24 mouse cellular contexts compared by ENCODE assay signal in genomic region chr5:30717506-30717905, GRCm38 (mm10). TPM values are rescaled to one million over a fixed set of nuclear protein-coding genes. Genes with fewer than 3 reads are reported as not detected.
DNase-seq lines count a peak whose midpoint lies in the region; ATAC-seq and TF ChIP-seq lines count a peak whose summit lies in the region.
"Had no signal": no experiment of that assay in that cellular context is flagged by ENCODE, and none has a peak within 500 bp of the region (broad histone marks: within the 10 kb centered on the region; RNA-seq: fewer than 3 reads in every experiment).

No protein-coding gene starts in this region.

- intact Hi-C loops in heart, postnatal 25 days (cut with DNase I) = no loop called here

- H3K4me1 ChIP-seq in midbrain, embryonic 12.5 days = peaks cover 43% of the 10 kb centered on the region
- peaks cover 43% of the 10 kb centered on the region for H3K4me1 ChIP-seq in midbrain, embryonic 14.5 days (ENCODE audit: control insufficient read depth, insufficient read depth, low read length)
- H3K4me1 ChIP-seq in hindbrain, embryonic 13.5 days (replicated peaks) = peaks cover 58% of the 10 kb centered on the region
- 0 out of 2 replicates have a peak, but pooled peaks cover 5% of the 10 kb centered on the region for H3K4me1 ChIP-seq in intestine, postnatal 0 days (replicated peaks; ENCODE audit: control insufficient read depth, insufficient read depth, low read length)
- peaks cover 13% of the 10 kb centered on the region for H3K4me1 ChIP-seq in kidney, embryonic 15.5 days

- H3K27ac ChIP-seq in midbrain, embryonic 12.5 days (replicated peaks) = peak overlapping the region; percentile 78
- no peak overlapping the region for H3K27ac ChIP-seq in midbrain, embryonic 14.5 days (replicated peaks; ENCODE audit: low read depth, low read length)
- no peak overlapping the region for H3K27ac ChIP-seq in hindbrain, embryonic 13.5 days
- no peak overlapping the region for H3K27ac ChIP-seq in intestine, postnatal 0 days (ENCODE audit: low read depth, low read length)
- H3K27ac ChIP-seq in kidney, embryonic 15.5 days = no peak overlapping the region
- H3K27ac ChIP-seq: embryonic facial prominence, embryonic 15.5 days; kidney, postnatal 0 days; left cerebral cortex, adult 2 months; limb, embryonic 15.5 days; liver, embryonic 14.5 days had no signal

- no peak for ATAC-seq in midbrain, embryonic 12.5 days (ENCODE audit: low FRiP score, low read depth)
- no peak for ATAC-seq in midbrain, embryonic 14.5 days (ENCODE audit: low FRiP score, low TSS enrichment)
- no peak for ATAC-seq in hindbrain, embryonic 13.5 days (ENCODE audit: low FRiP score)
- no peak for ATAC-seq in intestine, postnatal 0 days
- ATAC-seq in kidney, embryonic 15.5 days (replicated peaks; ENCODE audit: low FRiP score) = no peak

- WGBS in midbrain, embryonic 12.5 days = 90% methylated on average over 4 of the region's 4 CpGs
- 92% methylated on average over 4 of the region's 4 CpGs for WGBS in midbrain, embryonic 14.5 days
- 83% methylated on average over 4 of the region's 4 CpGs for WGBS in hindbrain, embryonic 13.5 days
- WGBS in intestine, postnatal 0 days = 82% methylated on average over 4 of the region's 4 CpGs
- 88% methylated on average over 4 of the region's 4 CpGs for WGBS in kidney, embryonic 15.5 days

- no peak overlapping the region for H3K9ac ChIP-seq in midbrain, embryonic 12.5 days (replicated peaks)
- H3K9ac ChIP-seq in midbrain, embryonic 14.5 days (replicated peaks; ENCODE audit: low read length) = no peak overlapping the region
- H3K9ac ChIP-seq in hindbrain, embryonic 13.5 days = no peak overlapping the region
- no peak overlapping the region for H3K9ac ChIP-seq in intestine, postnatal 0 days (ENCODE audit: low read depth, low read length)
- H3K9ac ChIP-seq in kidney, embryonic 15.5 days = no peak overlapping the region
- H3K9ac ChIP-seq: embryonic facial prominence, embryonic 15.5 days; limb, embryonic 15.5 days; liver, embryonic 14.5 days; lung, embryonic 14.5 days had no signal

- DNase-seq in heart, adult 11 months = peak; percentile 67
- DNase-seq in heart, postnatal 25 days (ENCODE audit: low spot score) = no peak
- no peak for DNase-seq in midbrain, embryonic 14.5 days
- DNase-seq: adrenal gland, postnatal 25 days; cerebellum, adult 8-10 months; gastrocnemius, postnatal 10 days; kidney, adult 18-20 months; layer of hippocampus, adult 9-11 months; right cerebral cortex, postnatal 14 days; spleen, adult 18-20 months had no signal

- no peak for TF ChIP-seq CTCF in intestine, postnatal 0 days (IDR thresholded peaks at IDR 0.05; ENCODE audit: low read depth)

- no peaks in the 10 kb centered on the region for H3K9me3 ChIP-seq in midbrain, embryonic 12.5 days
- H3K9me3 ChIP-seq in midbrain, embryonic 14.5 days (ENCODE audit: control insufficient read depth, low read length) = no peaks in the 10 kb centered on the region
- no peaks in the 10 kb centered on the region for H3K9me3 ChIP-seq in hindbrain, embryonic 13.5 days
- no peaks in the 10 kb centered on the region for H3K9me3 ChIP-seq in intestine, postnatal 0 days (ENCODE audit: control insufficient read depth)
- no peaks in the 10 kb centered on the region for H3K9me3 ChIP-seq in kidney, embryonic 15.5 days (replicated peaks)
- H3K9me3 ChIP-seq: embryonic facial prominence, embryonic 15.5 days; limb, embryonic 15.5 days had no signal

- H3K4me2 ChIP-seq in midbrain, embryonic 12.5 days (replicated peaks) = peak overlapping the region; percentile 40
- no peak overlapping the region; the same call in 1 of the 2 replicates for H3K4me2 ChIP-seq in midbrain, embryonic 14.5 days (ENCODE audit: low read length)
- H3K4me2 ChIP-seq in hindbrain, embryonic 13.5 days = 0 out of 2 replicates have a peak overlapping the region, but pooled peaks have one; percentile 40
- H3K4me2 ChIP-seq in intestine, postnatal 0 days (replicated peaks; ENCODE audit: low read depth) = no peak overlapping the region
- no peak overlapping the region for H3K4me2 ChIP-seq in kidney, embryonic 15.5 days
- H3K4me2 ChIP-seq: embryonic facial prominence, embryonic 15.5 days; heart, embryonic 11.5 days; limb, embryonic 15.5 days; lung, embryonic 14.5 days had no signal

- H3K36me3 ChIP-seq in midbrain, embryonic 12.5 days = peaks cover 33% of the 10 kb centered on the region
- peaks cover 24% of the 10 kb centered on the region for H3K36me3 ChIP-seq in midbrain, embryonic 14.5 days (ENCODE audit: control insufficient read depth, insufficient read depth, low read length)
- peaks cover 20% of the 10 kb centered on the region for H3K36me3 ChIP-seq in hindbrain, embryonic 13.5 days
- H3K36me3 ChIP-seq in intestine, postnatal 0 days (ENCODE audit: control insufficient read depth, insufficient read depth) = no peaks in the 10 kb centered on the region
- no peaks in the 10 kb centered on the region for H3K36me3 ChIP-seq in kidney, embryonic 15.5 days
- H3K36me3 ChIP-seq: embryonic facial prominence, embryonic 15.5 days; limb, embryonic 15.5 days had no signal

- H3K27me3 ChIP-seq in midbrain, embryonic 12.5 days = no peaks in the 10 kb centered on the region
- H3K27me3 ChIP-seq in midbrain, embryonic 14.5 days (ENCODE audit: control insufficient read depth, insufficient read depth, low read length) = no peaks in the 10 kb centered on the region
- no peaks in the 10 kb centered on the region for H3K27me3 ChIP-seq in hindbrain, embryonic 13.5 days
- peaks cover 29% of the 10 kb centered on the region for H3K27me3 ChIP-seq in intestine, postnatal 0 days (replicated peaks; ENCODE audit: control insufficient read depth, insufficient read depth, low read length)
- H3K27me3 ChIP-seq in kidney, embryonic 15.5 days = peaks cover 38% of the 10 kb centered on the region

- H3K4me3 ChIP-seq in midbrain, embryonic 12.5 days = no peak overlapping the region
- no peak overlapping the region for H3K4me3 ChIP-seq in midbrain, embryonic 14.5 days (replicated peaks; ENCODE audit: low read depth, low read length)
- H3K4me3 ChIP-seq in hindbrain, embryonic 13.5 days = no peak overlapping the region
- no peak overlapping the region for H3K4me3 ChIP-seq in intestine, postnatal 0 days (ENCODE audit: low read depth, low read length)
- no peak overlapping the region for H3K4me3 ChIP-seq in kidney, embryonic 15.5 days (replicated peaks)
- H3K4me3 ChIP-seq: embryonic facial prominence, embryonic 15.5 days; left cerebral cortex, adult 2 months; limb, embryonic 15.5 days; myocyte had no signal

RNA-seq across cellular contexts. Expression of gene Dpysl5, which starts 6.1 kb away (rescaled TPM):
- total RNA-seq in heart, postnatal 25 days (2021) = under 1 TPM; 0.29 to 0.45 TPM
- 136 and 153 TPM in 2 replicates for polyA plus RNA-seq in midbrain, embryonic 12.5 days (2016; fragmentation: Nextera tagmentation; extraction: Ambion mirVana)
- 219 and 240 TPM in 2 replicates for polyA plus RNA-seq in midbrain, embryonic 14.5 days (2014; fragmentation: Nextera tagmentation; extraction: Ambion mirVana)
- 180 and 199 TPM in 2 replicates for polyA plus RNA-seq in hindbrain, embryonic 13.5 days (2015; fragmentation: Nextera tagmentation; extraction: Ambion mirVana)
- 2.7 and 3.0 TPM in 2 replicates for polyA plus RNA-seq in intestine, postnatal 0 days (2015; fragmentation: Nextera tagmentation; extraction: Ambion mirVana)
- 6.8 and 7.7 TPM in 2 replicates for polyA plus RNA-seq in kidney, embryonic 15.5 days (2015; fragmentation: Nextera tagmentation; extraction: Ambion mirVana)
- total RNA-seq: granulocyte monocyte progenitor cell, adult 5-6 weeks; megakaryocyte-erythroid progenitor cell, adult 5-6 weeks had no signal

RNA-seq across cellular contexts. Expression of gene Cenpa, which starts 50.9 kb away (rescaled TPM):
- total RNA-seq in heart, postnatal 25 days (2021) = 10 to 100 TPM; 42.0 to 43.0 TPM
- polyA plus RNA-seq in midbrain, embryonic 12.5 days (2016; fragmentation: Nextera tagmentation; extraction: Ambion mirVana) = 268 and 290 TPM in 2 replicates
- polyA plus RNA-seq in midbrain, embryonic 14.5 days (2014; fragmentation: Nextera tagmentation; extraction: Ambion mirVana) = 40.0 and 65.3 TPM in 2 replicates
- 61.6 and 69.1 TPM in 2 replicates for polyA plus RNA-seq in hindbrain, embryonic 13.5 days (2015; fragmentation: Nextera tagmentation; extraction: Ambion mirVana)
- 62.0 and 79.2 TPM in 2 replicates for polyA plus RNA-seq in intestine, postnatal 0 days (2015; fragmentation: Nextera tagmentation; extraction: Ambion mirVana)
- polyA plus RNA-seq in kidney, embryonic 15.5 days (2015; fragmentation: Nextera tagmentation; extraction: Ambion mirVana) = 298 and 308 TPM in 2 replicates

Comparison
In these comparisons a context has a peak if more than half of its experiments do, and no peak if none do; other contexts are left out.
1. H3K4me2 ChIP-seq: peak in midbrain, embryonic 12.5 days (single experiment) and hindbrain, embryonic 13.5 days (single experiment); none in midbrain, embryonic 14.5 days (single experiment), intestine, postnatal 0 days (single experiment) and kidney, embryonic 15.5 days (single experiment).
2. RNA of gene Dpysl5, which starts 6.1 kb away (polyA plus RNA-seq): 219 to 240 TPM in midbrain, embryonic 14.5 days, 180 to 199 TPM in hindbrain, embryonic 13.5 days and 136 to 153 TPM in midbrain, embryonic 12.5 days; 6.8 to 7.7 TPM in kidney, embryonic 15.5 days and 2.7 to 3.0 TPM in intestine, postnatal 0 days; every median in the first group is over 10 times any median in the second.